Mouse (Mus musculus) hindbrain, postnatal 0 days (tissue): Measurements from ENCODE around the gene Dnah14. TPM values are rescaled to one million over a fixed set of nuclear protein-coding genes. Genes with fewer than 3 reads are reported as not detected.

Source experiments
- ATAC-seq: fragments of 200-750 bp; cut with Nextera tagmentation; 2 replicates; pipeline ENCODE4 v1.8.0; 2017; ENCODE audit warnings: mild to moderate bottlenecking, moderate TSS enrichment, moderate library complexity
- DNase-seq: peaks from one replicate; pipeline ENCODE4 v3.0.0-alpha.2; 2015; ENCODE audit warnings: low spot score
- H3K27ac ChIP-seq: fragments of 300-500 bp; sonication (generic); 2 replicates; pipeline ENCODE4 v1.5.1; 2014; ENCODE audit warnings: mild to moderate bottlenecking
- H3K27me3 ChIP-seq: fragments of 300-500 bp; sonication (generic); 2 replicates; pipeline ENCODE4 v1.6.1; 2014; ENCODE audit warnings: low read length, mixed read lengths; ENCODE audit not compliant: insufficient read depth
- H3K36me3 ChIP-seq: fragments of 300-500 bp; sonication (generic); 2 replicates; pipeline ENCODE4 v1.6.1; 2014; ENCODE audit warnings: low read length, mixed read lengths; ENCODE audit not compliant: insufficient read depth
- H3K4me1 ChIP-seq: fragments of 300-500 bp; sonication (generic); 2 replicates; pipeline ENCODE4 v1.6.1; 2014; ENCODE audit warnings: antibody characterized with exemption, low read length, mixed read lengths; ENCODE audit not compliant: insufficient read depth
- H3K4me2 ChIP-seq: fragments of 300-500 bp; sonication (generic); 2 replicates; pipeline ENCODE4 v1.6.1; 2014; ENCODE audit warnings: low read depth, mild to moderate bottlenecking, low read length, moderate library complexity, mixed read lengths
- H3K4me3 ChIP-seq: fragments of 300-500 bp; sonication (generic); 2 replicates; pipeline ENCODE4 v1.5.1; 2014; ENCODE audit warnings: low read length
- H3K9ac ChIP-seq: fragments of 300-500 bp; sonication (generic); replicated peaks from 2 replicates; pipeline ENCODE4 v1.6.1; 2014; ENCODE audit warnings: mild to moderate bottlenecking, low read length, moderate library complexity, mixed read lengths
- H3K9me3 ChIP-seq: fragments of 300-500 bp; sonication (generic); 2 replicates; pipeline ENCODE4 v1.6.1; 2016; ENCODE audit warnings: low read length, mixed read lengths
- CTCF ChIP-seq: IDR thresholded peaks from 2 replicates; pipeline ENCODE4 v1.5.1; 2016; ENCODE audit warnings: antibody characterized with exemption, control low read depth, low read depth
- WGBS: fragments of 180-500 bp; shearing (Covaris S2); extraction: QIAGEN DNeasy Blood & Tissue Kit; methylation state at CpG from one replicate; pipeline ENCODE4 v1.1.7; 2014; 5-methylcytosine and 5-hydroxymethylcytosine counted together
- polyA plus RNA-seq: library from polyadenylated mRNA; unstranded; fragments of >200 nt; fragmentation: Nextera tagmentation; extraction: Ambion mirVana; gene quantifications from 2 replicates; pipeline ENCODE4 v1.2.1, GENCODE M21; 2015
- total RNA-seq: library from RNA; depleted of rRNA; stranded (reverse); fragments of >200 nt; gene quantifications from 2 replicates; pipeline ENCODE4 v1.2.3, GENCODE M21; 2014; rRNA removed

Dnah14 gene
- total RNA-seq (0.05 and 0.18 TPM in 2 replicates), polyA plus RNA-seq (0.80 and 1.5 TPM in 2 replicates)

DNA sequence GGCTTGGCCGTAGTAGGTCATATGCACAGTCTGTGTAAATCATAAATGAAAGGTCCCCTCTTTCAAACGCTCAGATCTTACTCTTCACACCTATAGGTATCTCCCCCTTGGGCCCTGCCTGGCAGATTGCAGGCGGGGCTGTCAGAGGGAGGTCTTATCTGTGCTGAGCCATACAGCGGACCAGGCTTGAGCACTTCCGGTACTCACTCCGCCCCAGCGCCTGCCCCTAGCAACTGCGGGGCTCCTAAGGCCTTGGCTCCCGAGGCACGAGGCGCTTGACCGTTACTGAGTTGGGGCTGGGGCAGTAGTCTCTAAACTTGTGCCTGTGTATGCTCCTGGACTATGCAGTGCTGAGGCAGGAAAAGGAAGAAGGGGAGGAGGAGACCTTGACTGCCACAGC, at the start of gene Dnah14:
TSS of gene Dnah14 (plus strand) at position 238 of the 400 bp plus-strand sequence.
- H3K4me3 ChIP-seq: no peak within 1 kb of the TSS
- no peak within 1 kb of the TSS for H3K27ac ChIP-seq
- H3K36me3 ChIP-seq: no peaks in the 10 kb centered on the region
- no peaks in the 10 kb centered on the region for H3K27me3 ChIP-seq
- ATAC-seq (no peak), DNase-seq (no peak)
- H3K9me3 ChIP-seq: no peaks in the 10 kb centered on the region
- H3K4me1 ChIP-seq: no peaks in the 10 kb centered on the region
- H3K4me2 ChIP-seq: no peak within 1 kb of the TSS
- WGBS: 71% methylated on average over 12 of the region's 12 CpGs
- H3K9ac ChIP-seq: no peak within 1 kb of the TSS
- no peak for TF ChIP-seq CTCF

DNA sequence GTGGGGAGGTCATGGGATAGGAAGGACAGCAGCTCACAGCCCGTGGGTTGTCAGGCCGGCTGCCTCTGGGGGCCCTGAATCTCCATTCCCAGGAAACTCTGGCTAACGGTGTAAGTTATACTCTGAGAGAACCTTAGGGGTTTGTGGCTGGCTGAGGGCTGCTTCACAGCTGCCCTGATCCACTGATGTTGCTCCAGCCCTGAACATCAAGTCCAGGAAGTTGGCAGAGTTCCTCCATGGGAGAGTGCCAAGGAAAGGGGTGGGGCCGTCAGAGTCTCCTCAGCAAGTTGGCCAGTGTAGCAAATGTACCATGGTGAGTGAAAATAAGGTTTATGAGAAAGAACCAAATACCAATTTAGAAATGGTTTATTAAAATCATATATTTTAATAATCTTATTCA, 47.0 kb upstream of the Dnah14 start:
- no peak overlapping the region for H3K4me2 ChIP-seq
- no peaks in the 10 kb centered on the region for H3K9me3 ChIP-seq
- no peak overlapping the region for H3K9ac ChIP-seq
- H3K27ac ChIP-seq: no peak overlapping the region
- 27% methylated on average over 4 of the region's 4 CpGs for WGBS
- H3K36me3 ChIP-seq: no peaks in the 10 kb centered on the region
- ATAC-seq (peak; percentile 51; the same call in 1 of the 2 replicates), DNase-seq (peak; percentile 78)
- no peak for TF ChIP-seq CTCF
- no peak overlapping the region for H3K4me3 ChIP-seq
- no peaks in the 10 kb centered on the region for H3K27me3 ChIP-seq
- H3K4me1 ChIP-seq: no peaks in the 10 kb centered on the region

GRCm38 (mm10) chr1:181535165-181535873, 41.0 kb upstream of the Dnah14 start:
- H3K9ac ChIP-seq: no peak overlapping the region
- TF ChIP-seq CTCF: no peak

DNA sequence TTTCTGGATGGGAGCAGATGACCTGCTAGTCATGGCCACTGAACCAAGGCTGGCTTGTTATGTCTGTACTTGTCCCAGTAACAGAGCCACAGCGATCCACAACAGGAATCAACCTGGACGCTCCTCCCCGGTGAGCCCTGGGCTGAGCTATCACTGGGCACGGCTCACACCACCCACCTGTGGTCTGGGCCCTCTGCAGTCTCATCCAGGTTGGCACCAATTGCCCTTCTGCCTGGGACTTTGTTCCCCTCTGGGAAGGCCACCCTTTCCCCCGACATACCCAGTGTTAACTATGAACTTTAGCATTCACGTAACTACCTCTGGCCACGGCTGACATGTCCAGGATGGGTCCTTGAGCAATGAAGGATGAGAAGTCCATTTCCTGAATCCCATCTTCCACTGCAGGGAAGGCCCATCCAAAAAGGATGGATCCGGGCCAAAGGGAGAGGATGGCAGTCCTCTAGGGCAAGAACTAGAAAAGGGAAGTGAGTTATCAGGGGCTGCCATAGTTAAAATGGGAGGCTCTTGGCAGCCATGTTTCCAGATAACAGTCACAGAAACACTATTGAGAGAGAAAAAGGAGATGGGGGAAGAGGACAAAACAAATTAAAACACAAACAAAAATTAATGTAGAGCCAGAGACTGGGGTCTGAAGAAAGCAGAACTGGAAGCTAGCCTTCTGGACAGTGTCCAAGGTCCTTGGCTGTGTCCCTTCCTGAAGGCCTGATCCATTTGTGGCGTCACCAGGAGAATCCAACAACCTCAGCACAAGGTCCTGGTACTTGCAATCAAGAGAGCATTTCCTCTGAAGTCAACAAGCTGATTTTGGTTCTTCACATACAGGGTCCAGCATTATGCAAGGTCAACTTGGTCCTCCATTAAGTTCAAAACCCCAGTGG, 38.5 kb upstream of the Dnah14 start:
- Histone ChIP-seq H3K9me3 (no peaks in the 10 kb centered on the region), H3K36me3 (no peaks in the 10 kb centered on the region), H3K4me3 (no peak overlapping the region), H3K4me2 (no peak overlapping the region), H3K4me1 (no peaks in the 10 kb centered on the region), H3K9ac (no peak overlapping the region), H3K27ac (no peak overlapping the region), H3K27me3 (no peaks in the 10 kb centered on the region)
- ATAC-seq (no peak), DNase-seq (no peak)
- no peak for TF ChIP-seq CTCF
- WGBS: 87% methylated on average over 9 of the region's 9 CpGs

More at GRCm38 (mm10) chr1:181535165-181535873, 41.0 kb upstream of the Dnah14 start:
- Histone ChIP-seq H3K27ac (no peak overlapping the region), H3K4me2 (no peak overlapping the region), H3K9me3 (no peaks in the 10 kb centered on the region), H3K4me3 (no peak overlapping the region), H3K27me3 (no peaks in the 10 kb centered on the region), H3K4me1 (no peaks in the 10 kb centered on the region), H3K36me3 (no peaks in the 10 kb centered on the region)
- WGBS: 35% methylated on average over 10 of the region's 10 CpGs
- ATAC-seq (no peak), DNase-seq (peak; percentile 52)

- Histone ChIP-seq H3K27ac (no peak overlapping the region), H3K4me1 (no peaks in the 10 kb centered on the region), H3K9ac (no peak overlapping the region), H3K36me3 (no peaks in the 10 kb centered on the region), H3K4me3 (no peak overlapping the region), H3K27me3 (no peaks in the 10 kb centered on the region), H3K4me2 (no peak overlapping the region), H3K9me3 (no peaks in the 10 kb centered on the region)
- 62% methylated on average over 22 of the region's 22 CpGs for WGBS
- ATAC-seq (no peak), DNase-seq (peak; percentile 37)
- no peak for TF ChIP-seq CTCF
Observed at GRCm38 (mm10) chr1:181539846-181540769, 36.3 kb upstream of the Dnah14 start.
